9 mouse cellular contexts compared by ENCODE assay signal in genomic region chr16:17204990-17205389, GRCm38 (mm10). TPM values are rescaled to one million over a fixed set of nuclear protein-coding genes. Genes with fewer than 3 reads are reported as not detected.
DNase-seq lines count a peak whose midpoint lies in the region; ATAC-seq and TF ChIP-seq lines count a peak whose summit lies in the region.
"Had no signal": no experiment of that assay in that cellular context is flagged by ENCODE, and none has a peak within 500 bp of the region (broad histone marks: within the 10 kb centered on the region; RNA-seq: fewer than 3 reads in every experiment).

No protein-coding gene starts in this region.

- H3K27ac ChIP-seq in small intestine, adult 2 months (ENCODE audit: insufficient read depth, low read depth, low read length), result no peak overlapping the region
- H3K27ac ChIP-seq: heart, embryonic 15.5 days had no signal

- H3K36me3 ChIP-seq in small intestine, adult 2 months (ENCODE audit: control insufficient read depth, insufficient read depth, low read length), result no peaks in the 10 kb centered on the region
- H3K36me3 ChIP-seq: heart, embryonic 15.5 days had no signal

- peak; percentile 51; the same call in 1 of the 2 replicates for TF ChIP-seq CTCF in small intestine, adult 2 months (IDR thresholded peaks at IDR 0.05; ENCODE audit: extremely low read depth, insufficient read length, insufficient replicate concordance, low read depth, low read length)

- WGBS in small intestine, adult 2 months, result 2% methylated on average over 6 of the region's 6 CpGs

- H3K4me1 ChIP-seq in small intestine, adult 2 months (ENCODE audit: control insufficient read depth, insufficient read depth, insufficient read length, low read length), result peaks cover 4% of the 10 kb centered on the region; the same call in 1 of the 2 replicates

- no peak for ATAC-seq in cerebellum, adult (ENCODE audit: insufficient number of reproducible peaks, low FRiP score, low TSS enrichment)
- ATAC-seq in frontal cortex, adult (ENCODE audit: low TSS enrichment), result no peak

- DNase-seq in cerebellum, adult 8-10 months, result peak; percentile 21
- peak; percentile 39 for DNase-seq in 3134 (ENCODE audit: extremely low read depth, insufficient read length, low spot score)
- DNase-seq in T-cell, adult 2 months (ENCODE audit: low spot score), result peak; percentile 64
- DNase-seq in heart, postnatal 36 days, result peak; percentile 16 to 31
- no peak for DNase-seq in urinary bladder, postnatal 4 days (ENCODE audit: low spot score in 2 of 2)

- no peak overlapping the region for H3K4me3 ChIP-seq in small intestine, adult 2 months (ENCODE audit: low read depth, low read length)
- H3K4me3 ChIP-seq: heart, embryonic 15.5 days had no signal

- no peaks in the 10 kb centered on the region; the same call in 1 of the 2 replicates for H3K27me3 ChIP-seq in small intestine, adult 2 months (ENCODE audit: control insufficient read depth, insufficient read depth, low read length)
- H3K27me3 ChIP-seq: heart, embryonic 15.5 days had no signal

- no peak for TF ChIP-seq POLR2A in small intestine, adult 2 months (IDR thresholded peaks at IDR 0.05; ENCODE audit: low read depth, low read length)

- intact Hi-C loops in heart, postnatal 36 days (cut with DNase I), result loop anchor here (5.0 to 10.0 kb wide), 3 partner anchors 58 to 200 kb away; partner anchors contain the start of genes Ccdc116, Pi4ka, Sdf2l1 and Snap29

RNA-seq across cellular contexts. Expression of gene Ube2l3, which starts 2.5 kb away (rescaled TPM):
- total RNA-seq in heart, postnatal 36 days (2021), result 100 to 1,000 TPM; 110 to 125 TPM
- polyA plus RNA-seq in small intestine, adult 2 months (2012; rRNA removed), result 24.3 and 62.7 TPM in 2 replicates

RNA-seq across cellular contexts. Expression of gene Rimbp3, which starts 3.4 kb away (rescaled TPM):
- total RNA-seq in heart, postnatal 36 days (2021), result under 1 TPM; 0.08 to 0.25 TPM
- polyA plus RNA-seq in small intestine, adult 2 months (2012; rRNA removed), result 0.04 and 0.15 TPM in 2 replicates

RNA-seq across cellular contexts. Expression of gene Hic2, which starts 28.4 kb away (rescaled TPM):
- 1 to 10 TPM; 2.2 to 2.3 TPM for total RNA-seq in heart, postnatal 36 days (2021)
- polyA plus RNA-seq in small intestine, adult 2 months (2012; rRNA removed), result 1.7 and 1.8 TPM in 2 replicates

RNA-seq across cellular contexts. Expression of gene Ccdc116, which starts 58.0 kb away (rescaled TPM):
- total RNA-seq in heart, postnatal 36 days (2021), result not detected
- 7.1 and 17.2 TPM in 2 replicates for polyA plus RNA-seq in small intestine, adult 2 months (2012; rRNA removed)

Comparison
In these comparisons a context has a peak if more than half of its experiments do, and no peak if none do; other contexts are left out.
1. DNase-seq: peak in cerebellum, adult 8-10 months (single experiment), 3134 (single experiment), T-cell, adult 2 months (single experiment) and heart, postnatal 36 days (2 of 2); none in urinary bladder, postnatal 4 days (0 of 2).